Mouse (Mus musculus): ENCODE results near the gene Dmgdh. TPM values are rescaled to one million over a fixed set of nuclear protein-coding genes. Genes with fewer than 3 reads are reported as not detected.

The Dmgdh gene
- polyA plus RNA-seq, 1 experiment: 0.11 TPM

DNA sequence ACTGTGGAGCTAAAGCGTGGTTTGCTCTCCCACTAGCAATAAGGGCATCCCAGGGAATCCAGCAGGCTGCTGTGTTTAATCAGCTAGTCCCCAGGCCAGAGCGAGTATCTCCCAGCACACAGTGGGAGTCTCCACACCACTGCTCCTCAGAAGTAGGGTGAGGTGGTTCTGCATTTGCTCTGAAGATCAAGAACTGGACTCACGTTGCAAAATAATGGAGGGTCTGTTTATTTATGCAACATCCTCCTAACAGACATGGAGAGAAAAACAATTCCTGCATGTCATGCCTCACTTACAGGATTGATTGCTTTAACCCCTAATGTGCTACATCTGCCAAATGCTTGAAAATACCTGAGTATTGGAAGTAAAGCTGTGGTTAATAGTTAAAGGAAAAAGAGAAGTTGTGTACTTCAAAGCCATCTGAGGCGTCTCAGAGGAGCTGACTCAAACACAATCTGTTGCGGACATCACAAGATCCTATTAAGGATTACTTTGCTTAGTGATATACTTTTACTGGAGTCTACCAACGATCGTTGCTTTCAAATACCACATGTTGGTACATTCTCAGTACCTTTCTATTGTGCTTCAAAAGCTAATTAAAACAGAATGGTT is 99.6 kb downstream of the Dmgdh start:
- 77% methylated on average over 7 of the region's 7 CpGs for WGBS
- H3K27ac ChIP-seq (ENCODE audit: insufficient read depth, low read length): no peak overlapping the region
- no peaks in the 10 kb centered on the region for H3K4me1 ChIP-seq (ENCODE audit: control insufficient read depth, insufficient read depth, low read length)
- no peak for DNase-seq
- no peaks in the 10 kb centered on the region for H3K27me3 ChIP-seq (ENCODE audit: control insufficient read depth, insufficient read depth, low read length)
- no peak for TF ChIP-seq CTCF (IDR thresholded peaks at IDR 0.05; ENCODE audit: borderline replicate concordance, insufficient read depth, low read depth, low read length)
- TF ChIP-seq POLR2A (IDR thresholded peaks at IDR 0.05; ENCODE audit: borderline replicate concordance, insufficient read depth, low read length): no peak
- no peak overlapping the region for H3K4me3 ChIP-seq (replicated peaks; ENCODE audit: insufficient read depth, low read depth, low read length)

DNA sequence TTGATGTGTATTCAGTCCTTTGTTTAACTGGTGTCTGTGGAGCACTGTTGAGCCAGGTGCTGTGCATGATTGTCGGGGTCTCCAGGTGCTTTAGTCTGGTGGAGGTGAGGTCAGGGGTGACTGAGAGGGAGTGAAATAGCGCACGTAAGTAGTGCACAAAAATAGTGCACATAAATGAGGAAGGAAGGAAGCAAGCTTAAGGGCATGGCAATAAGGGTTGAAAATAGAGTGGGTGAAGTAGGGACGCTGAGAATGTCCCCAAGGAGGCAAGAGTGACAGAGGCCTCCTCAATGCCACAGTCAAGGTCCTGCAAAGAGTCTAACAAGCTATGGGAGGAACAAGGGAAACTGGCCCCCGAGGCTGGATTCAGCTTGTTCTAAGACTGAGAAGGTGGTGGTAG is 108.6 kb downstream of the Dmgdh start:
- Histone ChIP-seq H3K27ac (ENCODE audit: insufficient read depth, low read length) (no peak overlapping the region), H3K4me3 (replicated peaks; ENCODE audit: insufficient read depth, low read depth, low read length) (no peak overlapping the region), H3K27me3 (ENCODE audit: control insufficient read depth, insufficient read depth, low read length) (no peaks in the 10 kb centered on the region), H3K4me1 (ENCODE audit: control insufficient read depth, insufficient read depth, low read length) (peaks cover 12% of the 10 kb centered on the region)
- 94% methylated on average over 5 of the region's 5 CpGs for whole genome bisulfite sequencing
- no peak for DNase-seq
- no peak for TF ChIP-seq POLR2A (IDR thresholded peaks at IDR 0.05; ENCODE audit: borderline replicate concordance, insufficient read depth, low read length)
- TF ChIP-seq CTCF (IDR thresholded peaks at IDR 0.05; ENCODE audit: borderline replicate concordance, insufficient read depth, low read depth, low read length): no peak

DNA sequence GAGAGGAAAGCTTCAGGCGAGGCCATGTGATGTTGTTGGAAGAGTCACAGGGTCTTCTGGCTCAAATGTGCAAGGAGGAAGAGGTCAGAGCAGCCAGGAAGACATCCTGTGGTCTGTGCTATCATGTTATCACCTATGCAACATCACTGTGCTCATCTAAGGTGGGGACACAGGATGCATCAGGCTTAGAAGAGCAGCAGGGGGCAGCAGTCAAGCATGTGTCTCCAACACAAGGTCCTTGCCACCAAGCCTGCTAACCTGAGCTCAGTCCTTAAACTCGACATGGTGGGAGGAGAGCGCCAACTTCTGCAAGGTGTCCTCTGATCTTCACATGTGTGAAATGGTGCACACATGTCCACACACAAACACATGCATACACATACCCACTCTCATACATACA is 111.1 kb downstream of the Dmgdh start:
- no peaks in the 10 kb centered on the region for H3K27me3 ChIP-seq (ENCODE audit: control insufficient read depth, insufficient read depth, low read length)
- WGBS: 76% methylated on average over 3 of the region's 3 CpGs
- TF ChIP-seq POLR2A (IDR thresholded peaks at IDR 0.05; ENCODE audit: borderline replicate concordance, insufficient read depth, low read length) (no peak), CTCF (IDR thresholded peaks at IDR 0.05; ENCODE audit: borderline replicate concordance, insufficient read depth, low read depth, low read length) (peak; percentile 26)
- no peak overlapping the region for H3K4me3 ChIP-seq (replicated peaks; ENCODE audit: insufficient read depth, low read depth, low read length)
- DNase-seq: peak in 1 of 2 experiments; percentile 20
- H3K4me1 ChIP-seq (ENCODE audit: control insufficient read depth, insufficient read depth, low read length): peaks cover 15% of the 10 kb centered on the region
- H3K27ac ChIP-seq (ENCODE audit: insufficient read depth, low read length): no peak overlapping the region

DNA sequence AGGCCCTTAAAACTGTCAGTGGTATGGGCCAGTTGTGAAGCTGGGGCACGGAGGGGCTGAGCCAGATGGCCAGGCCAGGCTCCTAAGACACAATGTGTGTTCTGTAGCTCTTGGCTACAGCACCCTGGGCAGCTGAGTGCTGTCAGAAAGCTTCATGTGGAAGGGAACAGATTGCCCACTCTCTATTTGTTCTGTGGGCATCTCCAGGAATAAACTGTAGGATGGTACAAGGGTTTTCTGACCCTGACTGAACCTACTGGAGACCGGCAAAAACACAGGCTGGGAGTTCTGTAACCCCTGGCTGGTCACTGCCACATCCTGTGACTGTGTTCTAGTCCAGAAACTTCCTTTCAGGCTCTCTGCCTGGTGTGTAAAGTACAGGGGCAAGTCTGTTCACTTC is 111.8 kb downstream of the Dmgdh start:
- TF ChIP-seq POLR2A (IDR thresholded peaks at IDR 0.05; ENCODE audit: borderline replicate concordance, insufficient read depth, low read length): no peak
- TF ChIP-seq CTCF (IDR thresholded peaks at IDR 0.05; ENCODE audit: borderline replicate concordance, insufficient read depth, low read depth, low read length): no peak
- H3K4me3 ChIP-seq (replicated peaks; ENCODE audit: insufficient read depth, low read depth, low read length): no peak overlapping the region
- peak overlapping the region; percentile 19; the same call in 1 of the 2 replicates for H3K27ac ChIP-seq (ENCODE audit: insufficient read depth, low read length)
- peaks cover 15% of the 10 kb centered on the region for H3K4me1 ChIP-seq (ENCODE audit: control insufficient read depth, insufficient read depth, low read length)
- 12% methylated on average over 2 of the region's 2 CpGs for WGBS
- peak; percentile 33 to 46 for DNase-seq
- no peaks in the 10 kb centered on the region for H3K27me3 ChIP-seq (ENCODE audit: control insufficient read depth, insufficient read depth, low read length)

DNA sequence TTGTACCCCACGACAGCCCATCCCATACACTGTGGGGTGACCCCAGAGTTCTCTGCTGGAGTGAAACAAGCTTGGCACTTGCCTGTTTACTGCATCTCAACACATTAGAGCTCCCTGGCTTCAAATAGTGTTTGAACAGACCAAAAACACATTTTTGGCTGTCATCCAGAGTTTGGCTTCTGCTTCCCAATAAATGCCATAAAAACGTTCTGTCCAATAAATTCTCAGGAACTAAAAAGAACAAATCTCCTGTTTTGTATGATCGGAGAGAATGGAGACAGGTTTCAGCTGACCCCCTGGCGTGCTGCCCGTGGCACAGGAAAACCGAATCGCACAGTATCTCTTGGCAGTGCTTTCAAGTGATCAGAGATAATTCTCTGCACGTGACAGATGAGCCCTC is 113.4 kb downstream of the Dmgdh start:
- peak; percentile 45 to 66 for DNase-seq
- TF ChIP-seq CTCF (IDR thresholded peaks at IDR 0.05; ENCODE audit: borderline replicate concordance, insufficient read depth, low read depth, low read length) (no peak), POLR2A (IDR thresholded peaks at IDR 0.05; ENCODE audit: borderline replicate concordance, insufficient read depth, low read length) (no peak)
- H3K4me3 ChIP-seq (replicated peaks; ENCODE audit: insufficient read depth, low read depth, low read length): no peak overlapping the region
- peaks cover 15% of the 10 kb centered on the region for H3K4me1 ChIP-seq (ENCODE audit: control insufficient read depth, insufficient read depth, low read length)
- WGBS: 5% methylated on average over 8 of the region's 8 CpGs
- H3K27ac ChIP-seq (ENCODE audit: insufficient read depth, low read length): no peak overlapping the region
- H3K27me3 ChIP-seq (ENCODE audit: control insufficient read depth, insufficient read depth, low read length): no peaks in the 10 kb centered on the region

DNA sequence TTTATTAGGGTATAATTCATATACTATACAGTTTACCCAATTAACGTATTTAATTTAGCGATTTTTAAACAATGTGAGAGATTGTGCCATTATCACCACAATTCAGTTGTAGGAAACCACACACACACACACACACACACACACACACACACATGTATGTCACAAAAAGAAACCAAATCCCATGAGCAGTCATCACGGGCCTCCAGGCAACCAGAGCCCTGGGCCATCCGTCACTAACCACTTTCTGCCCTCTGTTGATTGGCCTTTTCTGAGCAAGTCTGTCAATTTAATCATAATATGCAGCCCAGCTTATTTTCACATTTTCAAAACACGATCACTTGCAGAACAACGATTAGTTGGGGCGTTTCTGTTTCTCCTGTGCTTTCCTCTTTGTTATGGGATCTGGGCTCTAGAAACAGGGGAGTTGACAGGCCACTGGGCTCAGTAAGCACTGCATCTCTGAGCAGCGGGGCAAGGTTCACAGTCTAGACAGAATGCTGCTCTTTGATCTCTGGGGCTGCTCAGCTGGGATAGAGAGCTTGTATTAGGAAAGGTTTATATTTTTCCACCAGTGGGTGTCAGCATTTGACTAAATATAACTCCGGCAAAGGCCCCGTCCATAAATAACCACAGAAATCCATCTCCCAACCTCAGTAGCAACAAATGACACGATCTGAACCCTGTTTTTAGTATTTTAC is 118.9 kb downstream of the Dmgdh start:
- Histone ChIP-seq H3K4me1 (ENCODE audit: control insufficient read depth, insufficient read depth, low read length) (peaks cover 3% of the 10 kb centered on the region), H3K27ac (ENCODE audit: insufficient read depth, low read length) (no peak overlapping the region), H3K27me3 (ENCODE audit: control insufficient read depth, insufficient read depth, low read length) (no peaks in the 10 kb centered on the region), H3K4me3 (replicated peaks; ENCODE audit: insufficient read depth, low read depth, low read length) (no peak overlapping the region)
- peak; percentile 33; the same call in 1 of the 2 replicates for TF ChIP-seq CTCF (IDR thresholded peaks at IDR 0.05; ENCODE audit: borderline replicate concordance, insufficient read depth, low read depth, low read length)
- TF ChIP-seq POLR2A (IDR thresholded peaks at IDR 0.05; ENCODE audit: borderline replicate concordance, insufficient read depth, low read length): no peak
- 56% methylated on average over 11 of the region's 11 CpGs for WGBS
- peak in 1 of 2 experiments; percentile 46 for DNase-seq

DNA sequence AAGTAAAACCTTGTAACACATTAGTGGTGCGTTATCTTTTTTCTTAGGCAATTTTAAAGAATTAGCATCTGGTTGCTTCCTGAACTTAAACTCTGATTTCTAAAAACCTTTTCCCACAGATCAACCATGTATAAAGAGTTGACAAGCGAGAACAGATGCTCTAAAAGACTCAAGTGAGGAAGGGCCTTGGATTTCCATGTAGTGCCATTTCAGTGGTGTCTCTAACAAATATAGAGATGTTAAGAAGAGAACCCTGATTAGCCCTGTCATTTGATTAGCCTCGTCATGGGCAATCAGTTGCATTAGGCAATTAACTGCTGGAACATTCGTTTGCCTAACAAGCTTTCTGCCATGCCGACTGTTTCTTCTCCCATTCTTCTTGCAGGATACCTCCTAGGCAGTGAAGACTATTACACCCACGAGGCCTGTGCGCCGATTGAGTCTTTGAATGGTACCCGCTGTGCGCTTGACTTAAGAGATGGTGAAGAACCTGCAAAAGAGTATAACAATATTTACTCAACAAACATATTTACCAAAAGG is 119.5 kb downstream of the Dmgdh start:
- Histone ChIP-seq H3K27me3 (ENCODE audit: control insufficient read depth, insufficient read depth, low read length) (no peaks in the 10 kb centered on the region), H3K4me3 (replicated peaks; ENCODE audit: insufficient read depth, low read depth, low read length) (no peak overlapping the region), H3K4me1 (ENCODE audit: control insufficient read depth, insufficient read depth, low read length) (no peaks in the 10 kb centered on the region), H3K27ac (ENCODE audit: insufficient read depth, low read length) (no peak overlapping the region)
- 78% methylated on average over 10 of the region's 10 CpGs for WGBS
- no peak for DNase-seq
- TF ChIP-seq CTCF (IDR thresholded peaks at IDR 0.05; ENCODE audit: borderline replicate concordance, insufficient read depth, low read depth, low read length) (no peak), POLR2A (IDR thresholded peaks at IDR 0.05; ENCODE audit: borderline replicate concordance, insufficient read depth, low read length) (no peak)

Measured in cerebellum, adult 2 months (tissue).